Mouse (Mus musculus): ENCODE data around the gene Tmtc2. TPM values are rescaled to one million over a fixed set of nuclear protein-coding genes. Genes with fewer than 3 reads are reported as not detected.

The Tmtc2 gene
- polyA plus RNA-seq, 1 experiment = 0.10 TPM

DNA sequence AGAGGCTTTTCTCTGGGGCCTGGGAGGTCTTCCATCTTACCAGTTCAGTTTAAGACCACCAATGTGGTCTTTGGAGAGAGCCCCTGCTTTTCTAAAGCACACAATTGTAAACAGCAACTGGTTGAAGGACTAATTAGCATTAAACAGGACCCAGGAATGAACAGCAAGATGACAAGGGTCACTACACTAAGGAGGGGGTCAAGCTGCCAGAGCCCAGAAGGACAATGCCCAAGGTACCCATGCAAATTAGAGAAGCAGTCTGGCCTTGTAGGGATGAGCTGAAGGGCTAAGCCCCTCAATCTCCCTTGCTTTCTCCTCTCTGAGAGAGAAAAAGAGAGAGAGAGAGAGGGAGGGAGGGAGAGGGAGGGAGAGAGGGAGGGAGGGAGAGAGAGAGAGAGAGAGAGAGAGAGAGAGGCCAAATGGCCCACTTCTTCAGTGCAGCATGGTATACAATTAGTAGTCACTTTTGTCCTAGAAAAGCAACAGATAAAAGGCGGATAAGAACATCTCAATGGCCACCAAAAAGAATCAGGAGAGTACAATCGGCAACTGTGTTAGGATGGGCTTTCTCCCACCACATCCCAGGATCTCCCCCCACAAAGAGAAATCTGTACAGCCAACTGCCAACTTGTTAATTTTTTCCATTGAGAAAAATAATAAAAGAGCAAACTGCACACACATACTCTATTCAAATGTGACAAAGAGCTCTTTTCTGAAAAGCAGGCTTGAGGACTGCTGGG is 89.7 kb downstream of the Tmtc2 start:
- no peaks in the 10 kb centered on the region for H3K9me3 ChIP-seq
- no peaks in the 10 kb centered on the region for H3K36me3 ChIP-seq (replicated peaks; ENCODE audit: low read length)
- no peaks in the 10 kb centered on the region for H3K4me1 ChIP-seq
- no peak for TF ChIP-seq FLI1 (IDR thresholded peaks at IDR 0.05; ENCODE audit: low read length)
- no peak for TF ChIP-seq GATA1 (IDR thresholded peaks at IDR 0.05; ENCODE audit: borderline replicate concordance, low read length)
- H3K27me3 ChIP-seq (replicated peaks) = no peaks in the 10 kb centered on the region
- no peak overlapping the region for H3K4me3 ChIP-seq (replicated peaks)

- no peaks in the 10 kb centered on the region for H3K27me3 ChIP-seq (replicated peaks)
- H3K4me3 ChIP-seq (replicated peaks) = no peak overlapping the region
- H3K9me3 ChIP-seq = no peaks in the 10 kb centered on the region
- TF ChIP-seq GATA1 (IDR thresholded peaks at IDR 0.05; ENCODE audit: borderline replicate concordance, low read length) (no peak), FLI1 (IDR thresholded peaks at IDR 0.05; ENCODE audit: low read length) (no peak)
- no peaks in the 10 kb centered on the region for H3K4me1 ChIP-seq
- no peaks in the 10 kb centered on the region for H3K36me3 ChIP-seq (replicated peaks; ENCODE audit: low read length)
These were observed 94.5 kb downstream of the Tmtc2 start for GRCm38 (mm10) chr10:105479771-105480170.

GRCm38 (mm10) chr10:105477623-105478238 is 96.5 kb downstream of the Tmtc2 start:
- Histone ChIP-seq H3K4me1 (no peaks in the 10 kb centered on the region), H3K36me3 (replicated peaks; ENCODE audit: low read length) (no peaks in the 10 kb centered on the region), H3K4me3 (replicated peaks) (no peak overlapping the region), H3K27me3 (replicated peaks) (no peaks in the 10 kb centered on the region), H3K9me3 (no peaks in the 10 kb centered on the region)
- TF ChIP-seq GATA1 (IDR thresholded peaks at IDR 0.05; ENCODE audit: borderline replicate concordance, low read length) (no peak), FLI1 (IDR thresholded peaks at IDR 0.05; ENCODE audit: low read length) (no peak)

DNA sequence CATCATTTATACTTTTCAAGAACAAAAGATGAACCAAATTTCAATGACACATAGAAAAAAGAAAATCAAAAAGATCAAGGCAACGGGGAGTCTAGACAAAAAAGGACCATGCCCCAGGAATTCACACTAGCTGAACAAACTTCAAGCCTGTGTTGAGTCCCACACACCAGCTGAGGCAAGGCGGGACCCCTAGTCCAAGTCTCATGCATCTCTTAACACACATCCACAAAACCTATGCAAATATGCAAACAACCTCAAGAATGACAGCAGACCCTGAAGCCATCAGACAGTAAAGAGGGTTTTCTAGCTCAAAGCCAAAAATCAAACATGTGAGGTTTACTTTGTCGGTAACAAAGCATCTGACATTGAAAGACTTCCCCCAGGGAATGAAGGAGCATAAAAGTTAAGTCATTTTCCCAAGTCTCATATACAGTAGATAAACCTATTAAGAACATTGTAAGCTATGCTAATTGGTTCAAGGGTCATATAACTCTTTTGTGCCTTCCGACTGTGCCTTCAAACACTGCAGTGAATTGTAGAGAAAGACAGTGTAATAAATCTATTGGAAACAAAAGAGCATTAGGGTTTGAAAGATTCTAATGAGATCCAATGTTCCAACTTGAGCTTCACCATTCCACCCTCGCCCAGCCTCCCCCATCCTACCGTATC is 100.0 kb downstream of the Tmtc2 start:
- Histone ChIP-seq H3K4me3 (replicated peaks) (no peak overlapping the region), H3K36me3 (replicated peaks; ENCODE audit: low read length) (no peaks in the 10 kb centered on the region), H3K4me1 (no peaks in the 10 kb centered on the region), H3K27me3 (replicated peaks) (no peaks in the 10 kb centered on the region), H3K9me3 (no peaks in the 10 kb centered on the region)
- TF ChIP-seq GATA1 (IDR thresholded peaks at IDR 0.05; ENCODE audit: borderline replicate concordance, low read length) = no peak
- TF ChIP-seq FLI1 (IDR thresholded peaks at IDR 0.05; ENCODE audit: low read length) = no peak

GRCm38 (mm10) chr10:105464378-105464777 is 109.9 kb downstream of the Tmtc2 start:
- TF ChIP-seq FLI1 (IDR thresholded peaks at IDR 0.05; ENCODE audit: low read length) = no peak
- no peak for TF ChIP-seq GATA1 (IDR thresholded peaks at IDR 0.05; ENCODE audit: borderline replicate concordance, low read length)
- no peaks in the 10 kb centered on the region for H3K9me3 ChIP-seq

DNA sequence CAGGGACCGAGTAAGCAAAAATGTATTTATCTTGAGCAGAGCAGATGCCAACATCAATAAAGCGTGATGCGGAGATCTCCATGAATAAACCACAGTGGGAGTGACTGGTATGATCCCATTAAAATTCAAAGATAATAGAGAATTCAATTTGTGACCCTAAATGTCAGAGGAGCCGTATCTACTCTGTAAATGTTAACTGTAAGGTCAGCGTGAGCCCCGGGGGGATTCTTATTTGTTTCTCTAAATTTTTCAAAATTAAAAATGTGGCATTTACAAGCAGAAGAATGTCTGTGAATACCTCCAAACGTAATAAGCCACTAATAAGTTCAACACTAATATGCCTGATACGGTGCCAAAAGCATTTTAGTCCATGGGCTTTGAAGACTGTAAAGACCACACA is 120.8 kb downstream of the Tmtc2 start:
- no peaks in the 10 kb centered on the region for H3K4me1 ChIP-seq
- no peaks in the 10 kb centered on the region for H3K36me3 ChIP-seq (replicated peaks; ENCODE audit: low read length)
- no peaks in the 10 kb centered on the region for H3K9me3 ChIP-seq
- no peak overlapping the region for H3K4me3 ChIP-seq (replicated peaks)
- TF ChIP-seq FLI1 (IDR thresholded peaks at IDR 0.05; ENCODE audit: low read length) (no peak), GATA1 (IDR thresholded peaks at IDR 0.05; ENCODE audit: borderline replicate concordance, low read length) (no peak)
- no peaks in the 10 kb centered on the region for H3K27me3 ChIP-seq (replicated peaks)

More at GRCm38 (mm10) chr10:105464378-105464777, 109.9 kb downstream of the Tmtc2 start:
- Histone ChIP-seq H3K36me3 (replicated peaks; ENCODE audit: low read length) (no peaks in the 10 kb centered on the region), H3K4me3 (replicated peaks) (no peak overlapping the region), H3K27me3 (replicated peaks) (no peaks in the 10 kb centered on the region), H3K4me1 (peaks cover 7% of the 10 kb centered on the region; the same call in 1 of the 2 replicates)

GRCm38 (mm10) chr10:105447191-105447590 is 127.1 kb downstream of the Tmtc2 start:
- Histone ChIP-seq H3K27me3 (replicated peaks) (no peaks in the 10 kb centered on the region), H3K4me3 (replicated peaks) (no peak overlapping the region), H3K4me1 (no peaks in the 10 kb centered on the region), H3K9me3 (no peaks in the 10 kb centered on the region), H3K36me3 (replicated peaks; ENCODE audit: low read length) (no peaks in the 10 kb centered on the region)
- TF ChIP-seq FLI1 (IDR thresholded peaks at IDR 0.05; ENCODE audit: low read length) = no peak
- TF ChIP-seq GATA1 (IDR thresholded peaks at IDR 0.05; ENCODE audit: borderline replicate concordance, low read length) = no peak

DNA sequence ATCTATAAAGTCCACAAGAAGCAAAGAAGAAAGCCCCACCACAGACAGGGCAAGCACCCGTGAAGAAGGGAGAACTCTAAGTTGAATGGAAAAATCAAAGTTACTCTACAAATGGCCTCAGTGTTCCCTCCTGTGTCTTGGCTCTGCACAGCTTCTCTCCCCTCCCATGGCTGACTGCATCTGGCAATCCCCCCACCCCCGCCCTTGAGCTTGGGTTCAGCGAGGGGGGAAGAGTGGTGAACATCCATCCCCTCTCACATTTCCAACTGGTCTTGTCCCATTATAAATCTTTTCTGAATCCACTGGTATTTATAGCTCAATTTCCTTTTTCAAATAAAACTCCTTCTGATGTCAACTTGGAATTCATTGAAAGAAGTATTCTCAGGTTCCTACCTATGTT is 129.9 kb downstream of the Tmtc2 start:
- Histone ChIP-seq H3K36me3 (replicated peaks; ENCODE audit: low read length) (no peaks in the 10 kb centered on the region), H3K4me3 (replicated peaks) (no peak overlapping the region), H3K27me3 (replicated peaks) (no peaks in the 10 kb centered on the region), H3K4me1 (no peaks in the 10 kb centered on the region), H3K9me3 (no peaks in the 10 kb centered on the region)
- TF ChIP-seq GATA1 (IDR thresholded peaks at IDR 0.05; ENCODE audit: borderline replicate concordance, low read length) = no peak
- no peak for TF ChIP-seq FLI1 (IDR thresholded peaks at IDR 0.05; ENCODE audit: low read length)

DNA sequence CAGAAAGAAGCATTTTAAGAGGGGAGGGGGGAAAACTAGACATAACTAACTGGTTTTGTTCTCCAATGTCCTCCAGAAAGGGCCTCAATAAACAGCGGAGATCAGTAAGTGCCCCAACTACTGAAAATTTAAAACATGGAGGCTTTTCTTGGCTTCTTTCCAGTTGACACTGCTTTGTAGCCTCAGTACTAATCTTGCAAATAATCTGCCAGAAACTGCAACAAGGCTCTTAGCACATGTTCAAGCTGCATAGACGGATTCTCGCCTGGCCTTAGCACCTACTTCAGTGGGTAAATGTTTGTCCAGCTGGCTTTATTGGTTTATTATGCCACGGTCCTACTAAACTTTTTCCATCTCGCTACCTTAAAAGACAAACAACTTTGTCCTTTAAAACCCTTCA is 139.4 kb downstream of the Tmtc2 start:
- H3K4me1 ChIP-seq = no peaks in the 10 kb centered on the region; the same call in 1 of the 2 replicates
- H3K4me3 ChIP-seq (replicated peaks) = no peak overlapping the region
- H3K36me3 ChIP-seq (replicated peaks; ENCODE audit: low read length) = no peaks in the 10 kb centered on the region
- H3K9me3 ChIP-seq = no peaks in the 10 kb centered on the region
- no peak for TF ChIP-seq FLI1 (IDR thresholded peaks at IDR 0.05; ENCODE audit: low read length)
- no peak for TF ChIP-seq GATA1 (IDR thresholded peaks at IDR 0.05; ENCODE audit: borderline replicate concordance, low read length)
- H3K27me3 ChIP-seq (replicated peaks) = no peaks in the 10 kb centered on the region

GRCm38 (mm10) chr10:105430885-105431284 is 143.4 kb downstream of the Tmtc2 start:
- Histone ChIP-seq H3K36me3 (replicated peaks; ENCODE audit: low read length) (no peaks in the 10 kb centered on the region), H3K4me3 (replicated peaks) (no peak overlapping the region), H3K27me3 (replicated peaks) (no peaks in the 10 kb centered on the region), H3K9me3 (no peaks in the 10 kb centered on the region), H3K4me1 (no peaks in the 10 kb centered on the region)
- TF ChIP-seq FLI1 (IDR thresholded peaks at IDR 0.05; ENCODE audit: low read length) = no peak
- TF ChIP-seq GATA1 (IDR thresholded peaks at IDR 0.05; ENCODE audit: borderline replicate concordance, low read length) = no peak

All from megakaryocyte, embryonic 14.5 days (primary cell).